Mouse (Mus musculus) embryonic fibroblast, embryonic 13.5 days (primary cell): ENCODE measurements around the gene Eml2. TPM values are rescaled to one million over a fixed set of nuclear protein-coding genes. Genes with fewer than 3 reads are reported as not detected.

Experiments
- H3K27ac ChIP-seq: 2 replicates; pipeline ENCODE4 v1.5.1; 2012; ENCODE audit warnings: low read length, control low read depth, inconsistent platforms; ENCODE audit not compliant: insufficient read depth
- H3K4me1 ChIP-seq: 2 replicates; pipeline ENCODE4 v1.6.1; 2011; ENCODE audit warnings: low read length; ENCODE audit not compliant: control insufficient read depth, insufficient read depth
- H3K4me3 ChIP-seq: 2 replicates; pipeline ENCODE4 v1.5.1; 2011; ENCODE audit warnings: mild to moderate bottlenecking, control low read depth, low read length; ENCODE audit not compliant: insufficient read depth
- CTCF ChIP-seq: IDR thresholded peaks from 2 replicates; pipeline ENCODE4 v1.5.1; 2011; ENCODE audit warnings: mild to moderate bottlenecking, control low read depth, low read length, moderate library complexity, borderline replicate concordance; ENCODE audit not compliant: insufficient read depth
- POLR2A ChIP-seq: IDR thresholded peaks from 2 replicates; pipeline ENCODE4 v1.6.1; 2011; ENCODE audit warnings: low read depth, mild to moderate bottlenecking, control low read depth, low read length, moderate library complexity
- polyA plus RNA-seq: library from polyadenylated mRNA; stranded (reverse); fragments of >200 nt; gene quantifications from 2 replicates; pipeline ENCODE4 v1.2.4, GENCODE M21; 2011; ENCODE audit warnings: low read depth; ENCODE audit not compliant: missing spikeins, insufficient read length

Gene Eml2
- polyA plus RNA-seq: 17.3 and 23.2 TPM in 2 replicates

DNA sequence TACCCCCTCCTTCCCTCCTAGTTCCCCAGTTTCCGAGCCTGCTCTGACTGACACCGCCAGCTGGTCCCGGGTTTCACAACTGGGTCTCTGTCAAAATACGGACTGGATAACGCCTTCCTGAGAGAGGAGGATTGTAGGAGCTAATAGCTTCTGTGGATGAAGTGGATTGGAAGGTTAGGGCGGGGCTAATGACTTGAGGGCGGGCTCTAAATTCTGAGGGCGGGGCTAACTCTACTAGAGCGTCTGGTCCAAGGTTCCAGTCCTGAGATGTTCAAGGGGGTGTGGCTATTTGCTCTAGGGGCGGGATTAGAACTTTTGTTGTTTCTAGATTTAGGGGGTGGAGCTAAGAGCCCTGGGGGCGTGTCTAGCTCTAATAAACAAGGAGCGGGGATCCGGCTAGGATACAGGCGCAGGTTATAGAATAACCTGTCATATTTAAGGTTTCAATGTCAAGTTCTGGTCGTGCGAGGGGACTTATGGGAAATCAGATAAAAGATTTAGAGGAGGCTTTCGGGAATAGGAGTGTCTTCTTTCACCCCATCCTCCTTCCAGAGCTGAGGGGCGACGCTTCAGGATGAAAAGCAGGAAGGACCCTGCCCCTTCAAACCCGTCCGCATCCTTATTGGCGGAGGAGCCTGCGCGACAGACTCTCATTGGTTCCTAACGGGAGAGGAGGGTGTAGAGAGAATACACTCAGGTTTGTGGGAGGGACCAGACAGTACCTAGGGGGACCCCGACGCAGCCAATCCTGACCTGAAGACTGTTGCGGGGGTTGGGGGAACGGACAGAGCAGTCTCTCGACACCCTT is at the start of gene Eml2:
Gene Eml2, plus strand, starts transcription at position 714 of the 808 bp plus-strand sequence.
- no peaks in the 10 kb centered on the region for H3K4me1 ChIP-seq
- TF ChIP-seq CTCF (no peak), POLR2A (no peak)
- no peak within 1 kb of the TSS for H3K27ac ChIP-seq
- no peak within 1 kb of the TSS for H3K4me3 ChIP-seq

DNA sequence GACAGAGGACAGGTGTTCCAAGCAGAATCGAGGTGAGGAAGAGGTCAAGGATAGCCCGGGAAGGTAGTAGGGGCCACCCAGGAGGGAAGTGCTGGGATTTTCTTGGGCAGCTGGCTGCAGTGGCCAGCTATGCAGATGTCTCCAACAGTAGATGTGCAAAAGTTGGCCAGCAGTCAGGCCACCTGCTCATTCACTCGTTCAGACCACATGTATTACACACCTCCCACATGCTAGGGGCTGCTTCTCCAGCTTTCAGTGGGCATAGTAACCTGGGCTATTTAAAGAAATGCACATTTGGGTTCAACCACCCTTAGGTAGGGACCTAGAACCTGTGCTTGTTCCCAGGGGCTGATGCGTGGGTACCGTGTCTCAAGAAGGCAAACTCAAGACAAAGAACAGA is 48.5 kb upstream of the Eml2 start:
- TF ChIP-seq POLR2A (no peak), CTCF (no peak)

DNA sequence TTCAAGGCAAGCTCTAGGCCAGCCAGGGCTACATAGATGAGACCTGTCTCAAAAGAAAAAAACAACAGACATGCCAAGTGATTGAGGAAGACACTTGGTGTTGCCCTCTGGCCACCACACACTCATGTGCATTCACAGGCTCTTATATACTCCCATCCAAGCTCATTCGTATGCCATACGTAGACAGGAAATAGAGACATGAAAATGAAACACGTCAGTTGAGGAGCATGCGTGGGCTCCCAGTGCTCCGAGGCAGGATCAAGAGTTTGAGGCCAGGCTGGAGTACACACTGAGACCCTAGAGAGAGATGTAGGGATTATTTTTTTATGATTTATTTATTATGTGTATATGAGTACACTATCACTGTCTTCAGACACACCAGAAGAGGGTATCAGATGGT is 46.8 kb upstream of the Eml2 start:
- Histone ChIP-seq H3K27ac (no peak overlapping the region), H3K4me1 (peaks cover 3% of the 10 kb centered on the region; the same call in 1 of the 2 replicates), H3K4me3 (no peak overlapping the region)
- no peak for TF ChIP-seq CTCF
- no peak for TF ChIP-seq POLR2A

More for the DNA sequence above, 48.5 kb upstream of the Eml2 start:
- no peak overlapping the region for H3K4me3 ChIP-seq
- H3K27ac ChIP-seq: no peak overlapping the region
- H3K4me1 ChIP-seq: peaks cover 3% of the 10 kb centered on the region; the same call in 1 of the 2 replicates

DNA sequence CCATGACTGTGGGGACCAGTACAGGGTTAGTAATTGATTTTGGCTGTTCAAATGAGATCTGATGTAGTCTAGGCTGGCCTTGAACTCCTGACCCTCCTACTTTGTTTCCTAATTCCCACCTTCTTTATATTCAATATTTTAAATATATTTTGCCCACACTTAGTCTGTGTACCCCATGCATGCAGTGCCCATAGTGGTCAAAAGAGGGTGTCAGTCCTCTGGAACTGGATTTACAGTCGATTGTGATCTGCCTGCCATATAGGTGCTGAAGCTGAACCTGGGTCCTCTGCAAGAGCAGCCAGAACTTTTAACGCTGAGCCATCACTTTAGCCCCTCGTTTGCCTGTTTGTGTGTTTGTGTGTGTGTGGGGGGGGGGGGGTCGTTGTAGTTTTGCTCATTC is 45.6 kb upstream of the Eml2 start:
- peak overlapping the region; percentile 30; the same call in 1 of the 2 replicates for H3K4me3 ChIP-seq

DNA sequence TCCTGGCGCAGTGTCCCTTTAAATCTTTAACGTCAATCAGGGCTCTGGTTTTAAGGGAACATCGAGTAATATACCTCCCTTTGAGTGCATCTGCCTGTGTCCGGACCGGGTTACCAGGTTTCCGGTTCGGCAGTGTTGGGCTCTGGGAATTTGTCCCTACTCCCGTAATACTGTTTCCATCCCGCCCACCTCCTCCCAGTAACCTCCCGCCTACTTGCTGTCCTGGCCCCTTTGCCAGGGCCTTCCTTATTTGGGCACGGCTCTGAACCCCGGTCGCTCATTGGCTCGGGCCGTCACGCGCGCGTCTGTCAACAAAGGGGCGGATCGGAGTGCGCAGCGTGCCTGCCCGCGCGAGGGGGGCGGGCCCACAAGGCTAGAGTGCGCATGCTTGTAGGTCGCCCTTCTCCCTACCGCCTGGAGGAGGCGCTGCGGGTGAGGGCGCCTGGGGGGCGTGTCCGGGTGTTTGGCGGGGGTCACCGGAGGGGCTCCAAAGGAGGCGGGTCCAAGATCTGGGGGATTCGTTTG is 44.8 kb upstream of the Eml2 start:
- Histone ChIP-seq H3K4me1 (peaks cover 3% of the 10 kb centered on the region; the same call in 1 of the 2 replicates), H3K27ac (peak overlapping the region; percentile 82), H3K4me3 (peak overlapping the region; percentile 31)
- peak; percentile 72 for TF ChIP-seq CTCF
- no peak for TF ChIP-seq POLR2A

More for the DNA sequence above, 45.6 kb upstream of the Eml2 start:
- TF ChIP-seq POLR2A: no peak
- TF ChIP-seq CTCF: no peak
- Histone ChIP-seq H3K4me1 (peaks cover 3% of the 10 kb centered on the region; the same call in 1 of the 2 replicates), H3K27ac (peak overlapping the region; percentile 82)

DNA sequence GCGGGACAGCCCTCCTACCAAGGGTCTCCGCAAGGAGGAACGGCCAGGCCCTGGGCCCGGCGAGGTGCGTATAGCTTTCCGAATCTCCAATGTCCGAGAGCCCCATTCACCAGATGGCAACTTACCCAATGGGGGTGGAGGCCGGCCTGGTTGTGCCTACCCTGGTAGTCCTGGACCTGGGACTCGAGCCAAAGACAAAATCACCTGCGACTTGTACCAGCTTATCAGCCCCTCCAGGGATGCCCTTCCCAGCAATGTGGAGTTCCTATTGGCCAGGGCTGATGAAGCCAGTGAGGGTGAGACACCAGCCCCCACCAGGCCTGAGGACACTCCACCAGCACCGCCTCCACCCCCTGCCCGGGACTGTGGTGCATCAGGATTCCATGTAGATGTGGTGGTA is 40.1 kb upstream of the Eml2 start:
- Histone ChIP-seq H3K4me3 (no peak overlapping the region), H3K27ac (no peak overlapping the region), H3K4me1 (no peaks in the 10 kb centered on the region)
- TF ChIP-seq POLR2A (no peak), CTCF (no peak)

DNA sequence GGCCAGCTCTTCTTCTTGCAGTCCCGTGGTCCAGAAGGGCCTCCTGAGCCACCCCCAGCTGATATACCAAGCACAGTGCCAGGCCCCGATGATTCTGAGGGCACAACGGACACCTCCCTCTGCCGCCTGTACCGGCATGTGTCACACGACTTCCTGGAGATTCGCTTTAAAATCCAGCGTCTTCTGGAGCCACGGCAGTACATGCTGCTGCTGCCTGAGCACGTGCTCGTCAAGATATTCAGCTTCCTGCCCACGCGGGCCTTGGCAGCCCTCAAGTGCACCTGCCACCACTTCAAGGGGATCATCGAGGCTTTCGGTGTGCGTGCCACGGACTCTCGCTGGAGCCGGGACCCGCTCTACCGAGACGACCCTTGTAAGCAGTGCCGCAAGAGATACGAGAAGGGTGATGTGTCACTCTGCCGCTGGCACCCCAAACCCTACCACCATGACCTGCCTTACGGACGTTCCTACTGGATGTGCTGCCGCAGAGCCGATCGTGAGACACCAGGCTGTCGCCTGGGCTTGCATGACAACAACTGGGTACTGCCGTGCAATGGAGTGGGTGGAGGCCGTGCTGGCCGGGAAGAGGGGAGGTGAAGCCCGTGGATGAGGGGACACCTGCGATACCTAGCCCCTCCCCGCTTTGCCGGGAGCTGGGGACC is 39.4 kb upstream of the Eml2 start:
- no peak for TF ChIP-seq POLR2A
- TF ChIP-seq CTCF: no peak
- Histone ChIP-seq H3K27ac (no peak overlapping the region), H3K4me3 (no peak overlapping the region), H3K4me1 (no peaks in the 10 kb centered on the region)

DNA sequence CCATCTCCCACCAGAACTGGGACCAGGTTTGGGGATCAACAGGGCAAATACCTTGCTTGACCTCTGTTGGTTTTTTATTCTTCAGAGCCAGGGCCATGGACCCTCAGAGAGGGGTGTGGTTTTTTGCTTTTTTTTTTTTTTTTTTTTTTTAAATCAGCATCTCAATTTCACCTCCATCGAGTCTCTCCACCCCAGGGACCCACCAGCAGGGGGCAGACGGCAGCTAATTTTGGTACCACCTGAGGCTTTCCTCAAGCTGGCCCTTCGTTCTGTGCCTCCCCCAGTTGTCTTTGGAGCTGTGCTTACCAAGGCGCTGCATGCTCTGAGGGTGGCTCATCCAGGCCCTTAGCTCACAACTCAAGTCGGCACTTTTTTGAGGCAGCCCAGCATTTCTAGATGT is 38.8 kb upstream of the Eml2 start:
- Histone ChIP-seq H3K27ac (no peak overlapping the region), H3K4me3 (no peak overlapping the region), H3K4me1 (no peaks in the 10 kb centered on the region)
- TF ChIP-seq POLR2A: no peak
- peak; percentile 30; the same call in 1 of the 2 replicates for TF ChIP-seq CTCF

DNA sequence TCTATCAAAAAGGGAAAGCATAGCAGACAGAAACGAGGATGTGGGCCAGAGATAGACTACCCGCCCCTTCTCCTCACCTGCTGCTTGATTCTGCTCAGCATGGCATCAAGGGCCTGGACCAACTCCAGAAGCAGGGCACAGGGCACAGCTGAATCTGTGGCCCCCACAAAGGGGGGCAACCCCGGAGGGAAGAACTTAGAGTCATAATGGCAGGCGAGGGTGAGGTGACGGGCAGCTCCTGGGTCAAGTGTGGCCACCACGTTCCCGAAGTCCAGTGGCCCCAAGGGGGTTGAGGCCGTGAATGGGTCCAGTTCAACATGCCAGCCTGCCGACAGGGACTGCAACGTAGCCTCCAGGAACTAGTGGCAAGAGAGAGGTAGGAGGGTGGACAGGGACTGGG is 29.4 kb upstream of the Eml2 start:
- no peak for TF ChIP-seq CTCF
- no peak for TF ChIP-seq POLR2A
- no peak overlapping the region for H3K27ac ChIP-seq
- no peak overlapping the region for H3K4me3 ChIP-seq
- H3K4me1 ChIP-seq: 0 out of 2 replicates have a peak, but pooled peaks cover 4% of the 10 kb centered on the region
